16 mouse cellular contexts compared by ENCODE assay signal in the genomic region with DNA sequence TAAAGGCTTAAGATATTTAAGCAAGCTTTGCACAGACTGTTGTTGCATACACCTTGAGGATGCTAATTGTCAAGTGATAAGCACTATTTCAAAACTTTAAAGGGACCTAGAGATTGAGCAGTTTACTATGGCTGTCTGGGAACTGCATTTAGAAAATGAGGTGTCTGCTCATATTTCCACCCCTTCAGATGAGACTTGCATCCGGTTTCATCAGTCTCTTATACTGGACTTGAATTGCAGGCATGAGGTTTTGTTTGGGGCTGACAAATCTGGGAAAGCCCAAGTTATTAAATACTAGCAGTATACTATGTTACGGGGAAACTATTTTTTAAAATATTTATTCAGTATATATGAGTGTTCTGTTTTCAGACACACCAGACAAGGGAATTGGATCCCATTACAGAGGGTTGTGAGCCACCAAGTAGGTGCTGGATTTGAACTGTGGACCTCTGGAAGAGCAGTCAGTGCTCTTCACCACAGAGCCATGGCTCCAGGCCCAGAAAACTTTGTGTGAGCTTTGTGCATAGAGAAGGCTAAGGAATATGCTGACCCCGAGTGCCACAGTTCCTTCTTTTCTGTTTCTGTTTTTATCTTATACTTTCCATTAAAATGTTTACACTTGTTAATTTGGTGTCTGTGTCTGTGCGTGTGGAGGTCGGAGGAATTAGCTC. TPM values are rescaled to one million over a fixed set of nuclear protein-coding genes. Genes with fewer than 3 reads are reported as not detected.
DNase-seq lines count a peak whose midpoint lies in the region; ATAC-seq and TF ChIP-seq lines count a peak whose summit lies in the region.
"Had no signal": no experiment of that assay in that cellular context is flagged by ENCODE, and none has a peak within 500 bp of the region (broad histone marks: within the 10 kb centered on the region; RNA-seq: fewer than 3 reads in every experiment).

No protein-coding gene starts in this region.

- TF ChIP-seq CTCF in gastrocnemius, adult 2 months (IDR thresholded peaks at IDR 0.05), result no peak

- H3K36me3 ChIP-seq in forebrain, embryonic 14.5 days (ENCODE audit: control insufficient read depth, insufficient read depth, low read length), result peaks cover 12% of the 10 kb centered on the region
- H3K36me3 ChIP-seq in midbrain, embryonic 12.5 days, result peaks cover 17% of the 10 kb centered on the region

- peaks cover 43% of the 10 kb centered on the region for H3K4me1 ChIP-seq in forebrain, embryonic 14.5 days (ENCODE audit: control insufficient read depth, insufficient read depth, low read length)
- H3K4me1 ChIP-seq in midbrain, embryonic 12.5 days, result peaks cover 34% of the 10 kb centered on the region

- peak overlapping the region; percentile 94 for H3K4me2 ChIP-seq in forebrain, embryonic 14.5 days (ENCODE audit: low read length)
- peak overlapping the region; percentile 83 for H3K4me2 ChIP-seq in midbrain, embryonic 12.5 days (replicated peaks)
- H3K4me2 ChIP-seq: stomach, embryonic 15.5 days had no signal

- intact Hi-C loops in gastrocnemius, adult 2 months (cut with DNase I), result no loop called here

- H3K27me3 ChIP-seq in forebrain, embryonic 14.5 days (replicated peaks; ENCODE audit: control insufficient read depth, insufficient read depth, low read length), result no peaks in the 10 kb centered on the region
- H3K27me3 ChIP-seq in midbrain, embryonic 12.5 days, result no peaks in the 10 kb centered on the region
- H3K27me3 ChIP-seq: Patski; stomach, embryonic 15.5 days had no signal

- ATAC-seq in forebrain, embryonic 14.5 days, result no peak
- no peak for ATAC-seq in midbrain, embryonic 12.5 days (ENCODE audit: low FRiP score, low read depth)
- no peak for ATAC-seq in inflammation-experienced regulatory T-cells, adult 6 months
- ATAC-seq: Patski had no signal

- DNase-seq in gastrocnemius, adult 2 months, result no peak
- DNase-seq in gastrocnemius, adult 18-20 months (ENCODE audit: low spot score), result no peak
- peak; percentile 58 for DNase-seq in 3T3-L1 (ENCODE audit: low read depth, low spot score)
- no peak for DNase-seq in forebrain, embryonic 14.5 days (ENCODE audit: low spot score)
- no peak for DNase-seq in embryo, embryonic 10.5 days (ENCODE audit: low spot score)
- DNase-seq in layer of hippocampus, adult 11-12 months (ENCODE audit: low spot score), result no peak
- DNase-seq: adrenal gland, postnatal 10 days; cerebellum, adult 11 months; embryo, embryonic 11 days; heart, adult 11 months; lung, postnatal 14 days; right cerebral cortex, postnatal 14 days had no signal

- H3K9me3 ChIP-seq in forebrain, embryonic 14.5 days (replicated peaks; ENCODE audit: control insufficient read depth, low read length), result no peaks in the 10 kb centered on the region
- H3K9me3 ChIP-seq in midbrain, embryonic 12.5 days, result no peaks in the 10 kb centered on the region
- H3K9me3 ChIP-seq: stomach, embryonic 15.5 days had no signal

- WGBS in forebrain, embryonic 14.5 days, result 73% methylated on average over 5 of the region's 5 CpGs
- WGBS in midbrain, embryonic 12.5 days, result 82% methylated on average over 5 of the region's 5 CpGs

- no peak overlapping the region for H3K4me3 ChIP-seq in gastrocnemius, adult 2 months
- peak overlapping the region; percentile 4; the same call in 1 of the 2 replicates for H3K4me3 ChIP-seq in forebrain, embryonic 14.5 days (ENCODE audit: low read depth, low read length)
- peak overlapping the region; percentile 20 for H3K4me3 ChIP-seq in midbrain, embryonic 12.5 days
- H3K4me3 ChIP-seq: stomach, embryonic 15.5 days had no signal

- peak overlapping the region; percentile 99 for H3K27ac ChIP-seq in gastrocnemius, adult 2 months
- no peak overlapping the region for H3K27ac ChIP-seq in forebrain, embryonic 14.5 days (ENCODE audit: low read depth, low read length)
- no peak overlapping the region for H3K27ac ChIP-seq in midbrain, embryonic 12.5 days (replicated peaks)
- H3K27ac ChIP-seq: stomach, embryonic 15.5 days had no signal

- H3K9ac ChIP-seq in forebrain, embryonic 14.5 days (ENCODE audit: low read length), result 0 out of 2 replicates have a peak overlapping the region, but pooled peaks have one; percentile 17
- H3K9ac ChIP-seq in midbrain, embryonic 12.5 days (replicated peaks), result no peak overlapping the region
- H3K9ac ChIP-seq: stomach, embryonic 15.5 days had no signal

RNA-seq across cellular contexts. Expression of gene Gsk3b, which starts 6.5 kb away (rescaled TPM):
- 10 to 100 TPM; 60.7 to 67.3 TPM for total RNA-seq in gastrocnemius, adult 2 months (2021)
- total RNA-seq in gastrocnemius, adult 18-20 months (2021), result 10 to 100 TPM; 58.8 to 66.5 TPM
- polyA plus RNA-seq in forebrain, embryonic 14.5 days (2014; fragmentation: Nextera tagmentation; extraction: Ambion mirVana), result 130 and 156 TPM in 2 replicates
- polyA plus RNA-seq in midbrain, embryonic 12.5 days (2016; fragmentation: Nextera tagmentation; extraction: Ambion mirVana), result 145 and 156 TPM in 2 replicates
- 10 to 100 TPM; 50.3 to 61.0 (median 56.8) TPM for polyA plus RNA-seq in inflammation-experienced regulatory T-cells, adult 6 months (2017; shearing (Covaris generic))
